Mouse (Mus musculus): ENCODE measurements around the gene Adra1b. TPM values are rescaled to one million over a fixed set of nuclear protein-coding genes. Genes with fewer than 3 reads are reported as not detected.

The Adra1b gene
- polyA plus RNA-seq, 1 experiment from 2014 or later, result 3.7 TPM

DNA sequence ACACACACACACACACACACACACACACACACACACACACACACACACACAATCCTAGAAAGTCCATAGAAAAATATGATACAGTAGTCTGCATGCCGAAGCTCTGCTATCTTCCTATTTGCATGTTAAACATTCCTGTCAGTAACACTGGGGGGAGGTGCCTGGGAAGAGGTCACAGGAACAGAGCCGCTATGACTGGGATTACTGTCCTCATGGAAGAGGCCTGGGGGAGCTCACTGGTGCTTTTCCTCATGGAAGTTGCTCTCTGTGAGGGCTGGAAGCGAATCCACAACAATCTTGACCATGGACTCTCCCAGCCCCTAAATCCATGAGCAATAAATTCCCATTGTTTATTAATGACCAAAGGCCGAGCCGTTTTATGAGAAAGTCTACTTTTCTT lies 77.7 kb downstream of the Adra1b start:
- no peaks in the 10 kb centered on the region for H3K27me3 ChIP-seq
- TF ChIP-seq CTCF (IDR thresholded peaks at IDR 0.05), result no peak
- CTCF ChIA-PET, result interaction anchor here (1.0 kb wide), 1 partner anchor 9 kb away, joined by 3 read pairs; no protein-coding TSS in a partner anchor
- POLR2A ChIA-PET, result no interaction called here
- in situ Hi-C loops (cut with MboI; ENCODE audit: low pct_unique_long_range_greater_than_20kb), result no loop called here
- ATAC-seq (no peak), DNase-seq (ENCODE audit: low read depth, low spot score) (no peak)

DNA sequence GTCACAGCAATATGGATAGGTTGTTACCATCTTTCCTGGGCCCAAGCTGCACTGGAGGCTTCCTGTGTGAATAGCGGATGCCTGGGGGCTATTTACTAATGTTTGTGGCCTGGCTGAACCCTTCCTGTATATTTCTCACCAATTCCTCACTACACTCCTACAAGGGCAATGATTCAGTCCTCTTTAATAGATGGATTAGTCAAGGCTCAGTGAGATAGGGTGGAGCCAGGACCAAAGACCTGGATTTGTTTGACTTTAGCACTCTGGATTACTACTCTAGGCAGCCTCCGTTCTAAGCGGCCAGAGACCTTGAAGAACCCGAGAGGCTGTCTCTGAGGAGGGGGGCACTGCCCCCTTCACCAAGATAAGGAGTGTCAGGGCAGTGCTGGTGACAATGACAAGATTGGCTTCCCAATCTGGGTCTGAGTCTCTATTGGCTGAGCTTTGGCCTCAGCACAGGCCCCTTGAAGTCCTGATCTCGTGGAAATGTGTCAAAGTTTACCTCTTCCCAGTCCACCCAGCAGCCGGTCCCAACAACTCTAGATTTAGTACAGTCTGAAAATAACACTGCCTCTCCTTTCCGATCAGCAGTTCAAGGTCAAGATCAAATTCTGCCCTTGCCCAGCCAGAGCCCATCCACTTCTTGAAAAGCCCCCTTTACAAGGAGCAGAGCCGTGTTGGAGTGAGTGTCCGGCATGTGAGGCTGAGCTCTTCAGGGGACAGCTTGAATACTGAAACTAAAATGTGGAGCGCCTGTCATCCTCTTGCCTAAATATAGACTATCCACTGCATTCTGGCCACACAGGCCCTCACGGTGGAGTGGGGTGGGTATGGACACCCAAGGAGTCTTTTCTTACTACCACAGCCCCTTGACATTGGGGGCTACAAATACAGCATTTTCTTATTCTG lies 80.2 kb downstream of the Adra1b start:
- H3K27me3 ChIP-seq, result no peaks in the 10 kb centered on the region
- in situ Hi-C loops (cut with MboI; ENCODE audit: low pct_unique_long_range_greater_than_20kb), result no loop called here
- DNase-seq (ENCODE audit: low read depth, low spot score) (peak; percentile 79), ATAC-seq (peak; percentile 92)
- TF ChIP-seq CTCF (IDR thresholded peaks at IDR 0.05), result no peak
- CTCF ChIA-PET, result no interaction called here
- POLR2A ChIA-PET, result interaction anchor here (0.6 to 1.3 kb wide), 3 partner anchors 17 to 1155 kb away, joined by 3 to 5 read pairs (median 3); no protein-coding TSS in a partner anchor

- in situ Hi-C loops (cut with MboI; ENCODE audit: low pct_unique_long_range_greater_than_20kb), result no loop called here
- DNase-seq (ENCODE audit: low read depth, low spot score), result no peak
- CTCF ChIA-PET, result interaction anchor here (1.4 kb wide), 1 partner anchor 14 kb away, joined by 3 read pairs; no protein-coding TSS in a partner anchor
Observed at GRCm38 (mm10) chr11:43817368-43817923, 83.6 kb downstream of the Adra1b start.

GRCm38 (mm10) chr11:43812535-43812934 lies 88.5 kb downstream of the Adra1b start:
- DNase-seq (ENCODE audit: low read depth, low spot score) (no peak), ATAC-seq (no peak)
- in situ Hi-C loops (cut with MboI; ENCODE audit: low pct_unique_long_range_greater_than_20kb), result no loop called here
- TF ChIP-seq CTCF (IDR thresholded peaks at IDR 0.05), result no peak
- no peaks in the 10 kb centered on the region for H3K27me3 ChIP-seq
- POLR2A ChIA-PET, result interaction anchor here (1.0 kb wide), 1 partner anchor 112 kb away, joined by 4 read pairs; no protein-coding TSS in a partner anchor
- CTCF ChIA-PET, result interaction anchor here (1.6 kb wide), 1 partner anchor 16 kb away, joined by 5 read pairs; no protein-coding TSS in a partner anchor

More at GRCm38 (mm10) chr11:43817368-43817923, 83.6 kb downstream of the Adra1b start:
- POLR2A ChIA-PET, result no interaction called here
- H3K27me3 ChIP-seq, result no peaks in the 10 kb centered on the region
- no peak for TF ChIP-seq CTCF (IDR thresholded peaks at IDR 0.05)
- no peak for ATAC-seq

DNA sequence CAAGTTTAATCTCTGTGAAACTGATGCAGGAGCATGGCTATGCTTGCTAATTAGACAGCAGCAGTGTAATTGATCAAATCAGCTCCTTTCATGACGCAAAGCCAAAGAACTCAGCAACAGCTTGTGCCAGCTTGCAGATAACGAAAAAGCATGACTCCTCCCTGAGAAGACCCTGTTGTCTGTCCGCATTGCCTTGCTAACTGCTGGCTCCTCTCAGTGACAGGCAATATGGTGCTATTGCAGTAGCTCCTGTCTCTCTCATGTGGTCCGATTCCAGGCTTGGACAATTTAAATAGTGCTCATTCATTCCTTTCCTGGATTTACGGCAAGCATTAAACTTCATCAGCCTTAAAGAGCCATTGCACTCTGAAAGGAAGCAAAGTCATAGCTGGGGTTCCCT lies 93.3 kb downstream of the Adra1b start:
- no peak for TF ChIP-seq CTCF (IDR thresholded peaks at IDR 0.05)
- ChIA-PET CTCF (no interaction called here), POLR2A (no interaction called here)
- in situ Hi-C loops (cut with MboI; ENCODE audit: low pct_unique_long_range_greater_than_20kb), result no loop called here
- no peaks in the 10 kb centered on the region for H3K27me3 ChIP-seq
- DNase-seq (ENCODE audit: low read depth, low spot score) (no peak), ATAC-seq (no peak)

GRCm38 (mm10) chr11:43795992-43796391 lies 105.0 kb downstream of the Adra1b start:
- no peaks in the 10 kb centered on the region for H3K27me3 ChIP-seq
- ChIA-PET POLR2A (no interaction called here), CTCF (interaction anchor here (2.2 kb wide), 1 partner anchor 17 kb away, joined by 5 read pairs; no protein-coding TSS in a partner anchor)
- in situ Hi-C loops (cut with MboI; ENCODE audit: low pct_unique_long_range_greater_than_20kb), result no loop called here
- ATAC-seq (no peak), DNase-seq (ENCODE audit: low read depth, low spot score) (no peak)
- TF ChIP-seq CTCF (IDR thresholded peaks at IDR 0.05), result no peak

GRCm38 (mm10) chr11:43790446-43790845 lies 110.6 kb downstream of the Adra1b start:
- no peak for TF ChIP-seq CTCF (IDR thresholded peaks at IDR 0.05)
- ATAC-seq, result no peak
- no peak for DNase-seq (ENCODE audit: low read depth, low spot score)

DNA sequence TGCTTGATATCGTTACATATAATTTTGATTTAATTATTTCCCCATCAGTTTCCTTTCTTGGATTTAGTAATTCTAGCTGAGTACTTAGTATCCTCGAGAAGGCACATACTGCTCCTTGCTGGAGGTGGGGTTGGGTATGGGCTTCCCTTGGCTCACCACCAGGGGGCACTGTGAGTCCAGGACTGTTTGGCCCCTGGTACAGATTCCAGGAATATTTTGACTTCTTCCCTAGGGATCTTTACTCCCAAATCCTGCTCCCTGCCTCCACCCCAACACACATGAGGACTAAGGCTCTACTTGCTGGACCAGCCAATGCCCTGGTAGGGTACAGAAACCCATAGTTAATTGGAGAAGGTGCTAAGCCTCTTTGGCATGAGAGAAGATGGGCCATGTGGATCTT lies 117.2 kb downstream of the Adra1b start:
- no peaks in the 10 kb centered on the region for H3K27me3 ChIP-seq
- POLR2A ChIA-PET, result no interaction called here
- peak; percentile 95 for TF ChIP-seq CTCF (IDR thresholded peaks at IDR 0.05)
- CTCF ChIA-PET, result interaction anchor here (0.7 to 1.5 kb wide), 4 partner anchors 15 to 542 kb away, joined by 3 to 4 read pairs (median 3); no protein-coding TSS in a partner anchor
- DNase-seq (ENCODE audit: low read depth, low spot score), result peak; percentile 44
- ATAC-seq, result peak; percentile 79
- in situ Hi-C loops (cut with MboI; ENCODE audit: low pct_unique_long_range_greater_than_20kb), result loop anchor here (5.0 kb wide), 4 partner anchors 49 to 669 kb away; no protein-coding TSS in a partner anchor

More at GRCm38 (mm10) chr11:43790446-43790845, 110.6 kb downstream of the Adra1b start:
- ChIA-PET CTCF (no interaction called here), POLR2A (no interaction called here)
- H3K27me3 ChIP-seq, result no peaks in the 10 kb centered on the region
- in situ Hi-C loops (cut with MboI; ENCODE audit: low pct_unique_long_range_greater_than_20kb), result no loop called here

- ATAC-seq (no peak), DNase-seq (ENCODE audit: low read depth, low spot score) (no peak)
- in situ Hi-C loops (cut with MboI; ENCODE audit: low pct_unique_long_range_greater_than_20kb), result loop anchor here (5.0 kb wide), 4 partner anchors 49 to 669 kb away; no protein-coding TSS in a partner anchor
- TF ChIP-seq CTCF (IDR thresholded peaks at IDR 0.05), result no peak
- no peaks in the 10 kb centered on the region for H3K27me3 ChIP-seq
- ChIA-PET CTCF (interaction anchor here (0.7 to 1.5 kb wide), 6 partner anchors 9 to 547 kb away, joined by 3 to 6 read pairs (median 3); no protein-coding TSS in a partner anchor), POLR2A (no interaction called here)
Observed at GRCm38 (mm10) chr11:43783106-43783505, 117.9 kb downstream of the Adra1b start.

- ATAC-seq (no peak), DNase-seq (ENCODE audit: low read depth, low spot score) (no peak)
- in situ Hi-C loops (cut with MboI; ENCODE audit: low pct_unique_long_range_greater_than_20kb), result no loop called here
- H3K27me3 ChIP-seq, result no peaks in the 10 kb centered on the region
- no peak for TF ChIP-seq CTCF (IDR thresholded peaks at IDR 0.05)
- CTCF ChIA-PET, result no interaction called here
- POLR2A ChIA-PET, result no interaction called here
Observed at GRCm38 (mm10) chr11:43779551-43779950, 121.5 kb downstream of the Adra1b start.

All from Patski (cell line).